Mouse (Mus musculus): ENCODE results near the gene Wnt11. TPM values are rescaled to one million over a fixed set of nuclear protein-coding genes. Genes with fewer than 3 reads are reported as not detected.

The Wnt11 gene
- total RNA-seq, 2 experiments from 2014 or later = 0.56 to 0.93 TPM

- no peak for DNase-seq (ENCODE audit: low spot score in 2 of 2)
Measured at GRCm38 (mm10) chr7:98861002-98861401, 26.1 kb downstream of the Wnt11 start.

GRCm38 (mm10) chr7:98862994-98863393, 28.1 kb downstream of the Wnt11 start:
- no peak for DNase-seq (ENCODE audit: low spot score in 2 of 2)

GRCm38 (mm10) chr7:98863969-98864718, 29.2 kb downstream of the Wnt11 start:
- no peak for DNase-seq (ENCODE audit: low spot score in 2 of 2)

GRCm38 (mm10) chr7:98867053-98867793, 32.3 kb downstream of the Wnt11 start:
- DNase-seq (ENCODE audit: low spot score in 2 of 2) = no peak

GRCm38 (mm10) chr7:98867794-98868150, 32.9 kb downstream of the Wnt11 start:
- DNase-seq (ENCODE audit: low spot score in 2 of 2) = no peak

- no peak for DNase-seq (ENCODE audit: low spot score in 2 of 2)
Measured at GRCm38 (mm10) chr7:98869070-98869469, 34.2 kb downstream of the Wnt11 start.

- no peak for DNase-seq (ENCODE audit: low spot score in 2 of 2)
Measured at GRCm38 (mm10) chr7:98870791-98871190, 35.9 kb downstream of the Wnt11 start.

- no peak for DNase-seq (ENCODE audit: low spot score in 2 of 2)
Measured at GRCm38 (mm10) chr7:98871882-98872281, 37.0 kb downstream of the Wnt11 start.

GRCm38 (mm10) chr7:98873316-98873715, 38.4 kb downstream of the Wnt11 start:
- no peak for DNase-seq (ENCODE audit: low spot score in 2 of 2)

GRCm38 (mm10) chr7:98874411-98874951, 39.6 kb downstream of the Wnt11 start:
- no peak for DNase-seq (ENCODE audit: low spot score in 2 of 2)

- DNase-seq (ENCODE audit: low spot score in 2 of 2) = no peak
Measured at GRCm38 (mm10) chr7:98875390-98875990, 40.6 kb downstream of the Wnt11 start.

- no peak for DNase-seq (ENCODE audit: low spot score in 2 of 2)
Measured at GRCm38 (mm10) chr7:98876119-98876518, 41.2 kb downstream of the Wnt11 start.

GRCm38 (mm10) chr7:98879176-98879575, 44.3 kb downstream of the Wnt11 start:
- no peak for DNase-seq (ENCODE audit: low spot score in 2 of 2)

GRCm38 (mm10) chr7:98881887-98882286, 47.0 kb downstream of the Wnt11 start:
- no peak for DNase-seq (ENCODE audit: low spot score in 2 of 2)

- DNase-seq (ENCODE audit: low spot score in 2 of 2) = no peak
Measured at GRCm38 (mm10) chr7:98887811-98888261, 52.9 kb downstream of the Wnt11 start.

GRCm38 (mm10) chr7:98888810-98889209, 53.9 kb downstream of the Wnt11 start:
- DNase-seq (ENCODE audit: low spot score in 2 of 2) = no peak

GRCm38 (mm10) chr7:98889211-98889610, 54.3 kb downstream of the Wnt11 start:
- no peak for DNase-seq (ENCODE audit: low spot score in 2 of 2)

GRCm38 (mm10) chr7:98893144-98893543, 58.2 kb downstream of the Wnt11 start:
- no peak for DNase-seq (ENCODE audit: low spot score in 2 of 2)

GRCm38 (mm10) chr7:98894305-98894704, 59.4 kb downstream of the Wnt11 start:
- no peak for DNase-seq (ENCODE audit: low spot score in 2 of 2)

- DNase-seq (ENCODE audit: low spot score in 2 of 2) = no peak
Measured at GRCm38 (mm10) chr7:98894768-98895167, 59.9 kb downstream of the Wnt11 start.

- no peak for DNase-seq (ENCODE audit: low spot score in 2 of 2)
Measured at GRCm38 (mm10) chr7:98895501-98896095, 60.7 kb downstream of the Wnt11 start.

Measured in left cerebral cortex, adult 18-20 months (tissue).